Mouse (Mus musculus) heart, embryonic 12.5 days (tissue): Measurements from ENCODE around the gene Ccdc82. TPM values are rescaled to one million over a fixed set of nuclear protein-coding genes. Genes with fewer than 3 reads are reported as not detected.

Source experiments
- ATAC-seq: fragments of 200-750 bp; cut with Nextera tagmentation; 2 replicates; pipeline ENCODE4 v1.8.0; 2017; ENCODE audit warnings: moderate TSS enrichment, moderate library complexity; ENCODE audit not compliant: insufficient number of reproducible peaks, low FRiP score
- H3K27ac ChIP-seq: fragments of 300-500 bp; sonication (generic); 2 replicates; pipeline ENCODE4 v1.5.1; 2016; ENCODE audit warnings: mild to moderate bottlenecking, moderate library complexity; ENCODE audit not compliant: poor library complexity, severe bottlenecking
- H3K27me3 ChIP-seq: fragments of 300-500 bp; sonication (generic); replicated peaks from 2 replicates; pipeline ENCODE4 v1.6.1; 2016; ENCODE audit warnings: mild to moderate bottlenecking, moderate library complexity
- H3K36me3 ChIP-seq: fragments of 300-500 bp; sonication (generic); 2 replicates; pipeline ENCODE4 v1.6.1; 2016; ENCODE audit warnings: mild to moderate bottlenecking, moderate library complexity
- H3K4me1 ChIP-seq: fragments of 300-500 bp; sonication (generic); replicated peaks from 2 replicates; pipeline ENCODE4 v1.6.1; 2016; ENCODE audit warnings: mild to moderate bottlenecking
- H3K4me2 ChIP-seq: fragments of 300-500 bp; sonication (generic); 2 replicates; pipeline ENCODE4 v1.6.1; 2016; ENCODE audit warnings: mild to moderate bottlenecking, moderate library complexity
- H3K4me3 ChIP-seq: fragments of 300-500 bp; sonication (generic); 2 replicates; pipeline ENCODE4 v1.5.1; 2016; ENCODE audit warnings: mild to moderate bottlenecking
- H3K9ac ChIP-seq: fragments of 300-500 bp; sonication (generic); 2 replicates; pipeline ENCODE4 v1.6.1; 2016; ENCODE audit warnings: mild to moderate bottlenecking, moderate library complexity
- H3K9me3 ChIP-seq: fragments of 300-500 bp; sonication (generic); replicated peaks from 2 replicates; pipeline ENCODE4 v1.6.1; 2016; ENCODE audit warnings: mild to moderate bottlenecking, moderate library complexity
- WGBS: fragments of 180-500 bp; shearing (Covaris S2); methylation state at CpG from one replicate; pipeline ENCODE4 v1.1.7; 2016; 5-methylcytosine and 5-hydroxymethylcytosine counted together
- polyA plus RNA-seq: library from polyadenylated mRNA; unstranded; fragments of >200 nt; fragmentation: Nextera tagmentation; extraction: Ambion mirVana; gene quantifications from 2 replicates; pipeline ENCODE4 v1.2.1, GENCODE M21; 2016

Gene Ccdc82
- polyA plus RNA-seq, 1 experiment from 2014 or later, result 9.5 TPM

- H3K36me3 ChIP-seq, result no peaks in the 10 kb centered on the region
- peak overlapping the region; percentile 94 for H3K4me2 ChIP-seq
- ATAC-seq, result no peak
- 47% methylated on average over 3 of the region's 3 CpGs for WGBS
- no peaks in the 10 kb centered on the region for H3K27me3 ChIP-seq
- H3K4me3 ChIP-seq, result peak overlapping the region; percentile 67
- H3K9me3 ChIP-seq, result no peaks in the 10 kb centered on the region
- H3K9ac ChIP-seq, result peak overlapping the region; percentile 59
- peak overlapping the region; percentile 81 for H3K27ac ChIP-seq
- H3K4me1 ChIP-seq, result peaks cover 67% of the 10 kb centered on the region
Measured at GRCm38 (mm10) chr9:13300041-13300441, 53.3 kb downstream of the Ccdc82 start.

GRCm38 (mm10) chr9:13300891-13301782, 54.4 kb downstream of the Ccdc82 start:
- Histone ChIP-seq H3K27me3 (no peaks in the 10 kb centered on the region), H3K9me3 (no peaks in the 10 kb centered on the region), H3K4me1 (peaks cover 65% of the 10 kb centered on the region), H3K36me3 (no peaks in the 10 kb centered on the region), H3K9ac (peak overlapping the region; percentile 59), H3K4me2 (peak overlapping the region; percentile 94), H3K27ac (peak overlapping the region; percentile 81), H3K4me3 (peak overlapping the region; percentile 67)
- ATAC-seq, result no peak
- 66% methylated on average over 9 of the region's 9 CpGs for WGBS

GRCm38 (mm10) chr9:13302183-13302825, 55.5 kb downstream of the Ccdc82 start:
- Histone ChIP-seq H3K4me3 (no peak overlapping the region), H3K36me3 (no peaks in the 10 kb centered on the region), H3K4me1 (peaks cover 75% of the 10 kb centered on the region), H3K9ac (no peak overlapping the region), H3K4me2 (peak overlapping the region; percentile 94; the same call in 1 of the 2 replicates), H3K27ac (no peak overlapping the region), H3K9me3 (no peaks in the 10 kb centered on the region), H3K27me3 (no peaks in the 10 kb centered on the region)
- WGBS, result 54% methylated on average over 6 of the region's 6 CpGs
- ATAC-seq, result no peak

GRCm38 (mm10) chr9:13303099-13303771, 56.5 kb downstream of the Ccdc82 start:
- ATAC-seq, result no peak
- Histone ChIP-seq H3K4me2 (no peak overlapping the region), H3K27me3 (no peaks in the 10 kb centered on the region), H3K36me3 (no peaks in the 10 kb centered on the region), H3K9ac (no peak overlapping the region), H3K9me3 (no peaks in the 10 kb centered on the region), H3K4me1 (peaks cover 81% of the 10 kb centered on the region), H3K4me3 (no peak overlapping the region), H3K27ac (no peak overlapping the region)
- 76% methylated on average over 5 of the region's 5 CpGs for WGBS

- Histone ChIP-seq H3K4me2 (peak overlapping the region; percentile 29; the same call in 1 of the 2 replicates), H3K4me3 (no peak overlapping the region), H3K9me3 (no peaks in the 10 kb centered on the region), H3K36me3 (no peaks in the 10 kb centered on the region), H3K9ac (no peak overlapping the region), H3K27me3 (no peaks in the 10 kb centered on the region), H3K4me1 (peaks cover 81% of the 10 kb centered on the region), H3K27ac (peak overlapping the region; percentile 56; the same call in 1 of the 2 replicates)
- 55% methylated on average over 6 of the region's 6 CpGs for WGBS
- no peak for ATAC-seq
Measured at GRCm38 (mm10) chr9:13303976-13304375, 57.2 kb downstream of the Ccdc82 start.

GRCm38 (mm10) chr9:13306471-13306870, 59.7 kb downstream of the Ccdc82 start:
- 62% methylated on average over 3 of the region's 3 CpGs for WGBS
- H3K4me2 ChIP-seq, result no peak overlapping the region
- H3K36me3 ChIP-seq, result no peaks in the 10 kb centered on the region
- H3K27me3 ChIP-seq, result no peaks in the 10 kb centered on the region
- ATAC-seq, result no peak
- H3K27ac ChIP-seq, result no peak overlapping the region
- no peak overlapping the region for H3K4me3 ChIP-seq
- H3K4me1 ChIP-seq, result peaks cover 75% of the 10 kb centered on the region
- H3K9me3 ChIP-seq, result no peaks in the 10 kb centered on the region
- H3K9ac ChIP-seq, result no peak overlapping the region

GRCm38 (mm10) chr9:13307226-13307625, 60.5 kb downstream of the Ccdc82 start:
- Histone ChIP-seq H3K4me1 (peaks cover 73% of the 10 kb centered on the region), H3K9ac (no peak overlapping the region; the same call in 1 of the 2 replicates), H3K9me3 (no peaks in the 10 kb centered on the region), H3K27ac (peak overlapping the region; percentile 7; the same call in 1 of the 2 replicates), H3K36me3 (no peaks in the 10 kb centered on the region), H3K4me2 (no peak overlapping the region), H3K27me3 (no peaks in the 10 kb centered on the region), H3K4me3 (no peak overlapping the region)
- no peak for ATAC-seq
- 61% methylated on average over 4 of the region's 4 CpGs for WGBS

- WGBS, result 82% methylated on average over 8 of the region's 8 CpGs
- Histone ChIP-seq H3K4me3 (no peak overlapping the region), H3K36me3 (no peaks in the 10 kb centered on the region), H3K27me3 (no peaks in the 10 kb centered on the region), H3K4me2 (no peak overlapping the region), H3K4me1 (peaks cover 66% of the 10 kb centered on the region), H3K9me3 (no peaks in the 10 kb centered on the region), H3K9ac (no peak overlapping the region), H3K27ac (no peak overlapping the region)
- no peak for ATAC-seq
Measured at GRCm38 (mm10) chr9:13308718-13309117, 62.0 kb downstream of the Ccdc82 start.

- Histone ChIP-seq H3K4me2 (no peak overlapping the region), H3K9me3 (no peaks in the 10 kb centered on the region), H3K27ac (no peak overlapping the region), H3K27me3 (no peaks in the 10 kb centered on the region), H3K4me1 (peaks cover 65% of the 10 kb centered on the region), H3K36me3 (no peaks in the 10 kb centered on the region), H3K4me3 (no peak overlapping the region), H3K9ac (no peak overlapping the region)
- WGBS, result 58% methylated on average over 7 of the region's 7 CpGs
- no peak for ATAC-seq
Measured at GRCm38 (mm10) chr9:13309807-13310206, 63.1 kb downstream of the Ccdc82 start.

GRCm38 (mm10) chr9:13310236-13310635, 63.5 kb downstream of the Ccdc82 start:
- 55% methylated on average over 3 of the region's 3 CpGs for WGBS

GRCm38 (mm10) chr9:13311094-13311493, 64.3 kb downstream of the Ccdc82 start:
- ATAC-seq, result no peak

More at GRCm38 (mm10) chr9:13310236-13310635, 63.5 kb downstream of the Ccdc82 start:
- Histone ChIP-seq H3K9me3 (no peaks in the 10 kb centered on the region), H3K4me1 (peaks cover 70% of the 10 kb centered on the region), H3K4me2 (no peak overlapping the region), H3K27ac (no peak overlapping the region), H3K27me3 (no peaks in the 10 kb centered on the region), H3K36me3 (no peaks in the 10 kb centered on the region), H3K9ac (no peak overlapping the region), H3K4me3 (no peak overlapping the region)
- ATAC-seq, result no peak

More at GRCm38 (mm10) chr9:13311094-13311493, 64.3 kb downstream of the Ccdc82 start:
- Histone ChIP-seq H3K4me3 (no peak overlapping the region), H3K27ac (no peak overlapping the region), H3K4me2 (no peak overlapping the region), H3K36me3 (no peaks in the 10 kb centered on the region), H3K9ac (no peak overlapping the region), H3K9me3 (no peaks in the 10 kb centered on the region), H3K4me1 (peaks cover 77% of the 10 kb centered on the region), H3K27me3 (no peaks in the 10 kb centered on the region)
- WGBS, result 20% methylated on average over 2 of the region's 2 CpGs
